Mouse (Mus musculus) myocyte (in vitro differentiated cells): ENCODE results near the gene Gpc6. TPM values are rescaled to one million over a fixed set of nuclear protein-coding genes. Genes with fewer than 3 reads are reported as not detected.

Source experiments
- H3K27me3 ChIP-seq: one replicate; pipeline ENCODE4 v1.6.1; 2011; ENCODE audit not compliant: control insufficient read depth, insufficient read depth, insufficient read length
- H3K36me3 ChIP-seq: one replicate; pipeline ENCODE4 v1.6.1; 2011; ENCODE audit not compliant: control insufficient read depth, insufficient read depth
- H3K4me2 ChIP-seq: one replicate; pipeline ENCODE4 v1.6.1; 2011; ENCODE audit warnings: low read depth, control low read depth
- H3K4me3 ChIP-seq: one replicate; pipeline ENCODE4 v1.5.1; 2011; ENCODE audit warnings: mild to moderate bottlenecking, control low read depth, moderate library complexity
- H3K79me2 ChIP-seq: one replicate; pipeline ENCODE4 v1.6.1; 2011; ENCODE audit not compliant: control insufficient read depth, insufficient read depth
- H3ac ChIP-seq: one replicate; pipeline ENCODE4 v1.6.1; 2011; ENCODE audit not compliant: control insufficient read depth, insufficient read length
- CEBPB ChIP-seq: IDR thresholded peaks from 2 replicates; pipeline ENCODE4 v1.6.1; 2011; ENCODE audit warnings: mild to moderate bottlenecking, moderate library complexity; ENCODE audit not compliant: poor library complexity, insufficient read depth, severe bottlenecking
- E2F4 ChIP-seq: IDR thresholded peaks from one replicate; pipeline ENCODE4 v1.6.1; 2011; ENCODE audit warnings: mild to moderate bottlenecking, control low read depth, moderate library complexity; ENCODE audit not compliant: insufficient read depth
- MAX ChIP-seq: IDR thresholded peaks from one replicate; pipeline ENCODE4 v1.6.1; 2011; ENCODE audit warnings: low read depth, mild to moderate bottlenecking, control low read depth
- MYOD1 ChIP-seq, 3 experiments: IDR thresholded peaks; one replicate each; pipeline ENCODE4 v1.6.1; 2011; ENCODE audit warnings: control low read depth in 2 of 3, low read depth in 2 of 3, mild to moderate bottlenecking in 2 of 3, moderate library complexity in 1 of 3; ENCODE audit not compliant: insufficient read length in 2 of 3, control insufficient read depth in 1 of 3
- MYOG ChIP-seq, 3 experiments: IDR thresholded peaks; one replicate each; pipeline ENCODE4 v1.6.1; 2011; ENCODE audit warnings: control low read depth in 2 of 3, low read depth in 2 of 3, mild to moderate bottlenecking in 2 of 3; ENCODE audit not compliant: insufficient read length in 2 of 3, control insufficient read depth in 1 of 3, insufficient read depth in 1 of 3
- POLR2A ChIP-seq: IDR thresholded peaks from one replicate; pipeline ENCODE4 v1.6.1; 2011; ENCODE audit warnings: low read depth, mild to moderate bottlenecking, control low read depth, moderate library complexity; ENCODE audit not compliant: insufficient read length
- POLR2AphosphoS2 ChIP-seq: IDR thresholded peaks from one replicate; pipeline ENCODE4 v1.6.1; 2011; ENCODE audit warnings: low read depth, control low read depth; ENCODE audit not compliant: insufficient read length
- REST ChIP-seq: IDR thresholded peaks from one replicate; pipeline ENCODE4 v1.6.1; 2011; ENCODE audit warnings: mild to moderate bottlenecking, control low read depth, moderate library complexity; ENCODE audit not compliant: insufficient read depth, insufficient read length
- SRF ChIP-seq: IDR thresholded peaks from one replicate; pipeline ENCODE4 v1.6.1; 2011; ENCODE audit warnings: low read depth; ENCODE audit not compliant: control insufficient read depth, insufficient read length
- TCF12 ChIP-seq: IDR thresholded peaks from one replicate; pipeline ENCODE4 v1.6.1; 2011; ENCODE audit warnings: mild to moderate bottlenecking, control low read depth; ENCODE audit not compliant: poor library complexity, insufficient read depth, severe bottlenecking
- TCF3 ChIP-seq: IDR thresholded peaks from one replicate; pipeline ENCODE4 v1.6.1; 2011; ENCODE audit warnings: low read depth, control low read depth; ENCODE audit not compliant: insufficient read length
- USF1 ChIP-seq: IDR thresholded peaks from one replicate; pipeline ENCODE4 v1.6.1; 2011; ENCODE audit warnings: low read depth, mild to moderate bottlenecking, control low read depth, moderate library complexity
- polyA plus RNA-seq: library from polyadenylated mRNA; unstranded; fragments of >200 nt; fragmentation: generic; extraction: Trizol; gene quantifications from one replicate; pipeline ENCODE4 v1.2.1, GENCODE M21; 2012; ENCODE audit warnings: missing spikeins

Gpc6 gene
- polyA plus RNA-seq, 1 experiment = 5.0 TPM

DNA sequence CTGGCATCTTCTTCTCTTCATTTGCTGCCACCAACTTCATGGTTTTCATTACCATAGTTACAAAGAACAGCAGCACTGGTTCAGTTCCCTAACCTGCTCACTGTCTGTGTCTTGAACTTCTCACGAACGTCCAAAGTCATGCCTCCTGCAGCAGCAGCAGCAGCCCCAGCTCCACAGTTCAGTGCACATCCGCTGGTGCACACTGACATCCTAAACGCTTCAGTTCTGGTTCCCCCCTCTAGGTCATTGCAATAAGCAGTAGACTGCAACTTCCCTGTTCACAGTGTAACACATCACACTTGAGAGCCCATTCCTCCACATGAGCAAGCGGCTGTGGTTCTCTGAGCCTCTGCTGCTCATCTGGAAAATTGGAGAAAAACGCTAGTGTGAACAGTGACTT lies 573.7 kb downstream of the Gpc6 start:
- H3K4me2 ChIP-seq = no peak overlapping the region
- no peak overlapping the region for H3ac ChIP-seq
- no peak for TF ChIP-seq TCF3
- no peaks in the 10 kb centered on the region for H3K79me2 ChIP-seq
- H3K4me3 ChIP-seq = no peak overlapping the region
- no peaks in the 10 kb centered on the region for H3K36me3 ChIP-seq
- no peaks in the 10 kb centered on the region for H3K27me3 ChIP-seq

DNA sequence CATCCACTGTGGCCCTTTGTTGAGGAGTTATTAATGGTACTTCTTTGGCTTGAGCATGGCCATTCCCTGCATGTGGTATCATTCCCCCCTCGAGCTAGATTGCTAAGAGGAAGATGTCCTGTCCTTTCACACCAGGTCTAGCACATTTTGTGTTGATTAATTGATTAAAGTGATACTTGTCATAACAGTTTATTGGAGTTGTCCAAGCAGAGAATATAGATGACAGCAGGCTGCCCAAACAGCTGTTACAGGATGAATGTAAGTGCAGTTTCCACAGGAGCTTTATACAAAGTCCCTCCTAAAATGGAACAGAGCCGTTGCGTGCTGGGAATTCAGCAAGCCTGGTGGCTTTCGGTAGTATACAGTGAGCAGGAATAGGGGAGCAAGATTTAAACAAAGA lies 574.2 kb downstream of the Gpc6 start:
- Histone ChIP-seq H3ac (no peak overlapping the region), H3K4me2 (no peak overlapping the region), H3K27me3 (no peaks in the 10 kb centered on the region), H3K79me2 (no peaks in the 10 kb centered on the region), H3K4me3 (no peak overlapping the region), H3K36me3 (no peaks in the 10 kb centered on the region)
- TF ChIP-seq E2F4 (no peak), MAX (no peak), USF1 (no peak), SRF (no peak), TCF3 (no peak), POLR2A (no peak), POLR2AphosphoS2 (no peak), TCF12 (no peak), CEBPB (no peak), MYOD1 (IDR thresholded peaks at IDR 0.05; ENCODE audit: control insufficient read depth in 1 of 3, insufficient read length in 2 of 3, low read depth in 2 of 3) (no peak), REST (no peak)

DNA sequence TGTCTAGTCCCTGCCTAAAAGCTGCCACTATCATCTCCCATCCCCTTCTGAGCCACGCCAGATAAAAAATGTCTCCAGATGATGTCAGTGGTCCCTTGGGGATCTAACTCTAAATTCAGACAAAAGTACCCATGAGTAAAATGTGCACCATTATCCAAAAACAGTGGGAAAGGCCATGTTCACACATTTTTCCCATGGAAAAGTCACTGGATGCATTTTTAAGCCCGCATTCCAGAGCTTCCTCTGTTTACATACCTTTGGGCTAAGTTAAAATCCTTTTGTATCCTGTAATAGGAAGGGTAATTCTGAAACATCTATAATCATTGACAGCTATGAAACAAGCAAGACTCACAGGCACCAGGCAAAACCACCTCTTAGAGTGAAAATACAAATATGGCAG lies 589.7 kb downstream of the Gpc6 start:
- no peak overlapping the region for H3ac ChIP-seq
- H3K27me3 ChIP-seq = no peaks in the 10 kb centered on the region
- no peaks in the 10 kb centered on the region for H3K36me3 ChIP-seq
- TF ChIP-seq MYOD1 (IDR thresholded peaks at IDR 0.05; ENCODE audit: control insufficient read depth in 1 of 3, insufficient read length in 2 of 3, low read depth in 2 of 3) (no peak), E2F4 (no peak), MAX (no peak)
- no peaks in the 10 kb centered on the region for H3K79me2 ChIP-seq
- no peak overlapping the region for H3K4me2 ChIP-seq
- H3K4me3 ChIP-seq = no peak overlapping the region

DNA sequence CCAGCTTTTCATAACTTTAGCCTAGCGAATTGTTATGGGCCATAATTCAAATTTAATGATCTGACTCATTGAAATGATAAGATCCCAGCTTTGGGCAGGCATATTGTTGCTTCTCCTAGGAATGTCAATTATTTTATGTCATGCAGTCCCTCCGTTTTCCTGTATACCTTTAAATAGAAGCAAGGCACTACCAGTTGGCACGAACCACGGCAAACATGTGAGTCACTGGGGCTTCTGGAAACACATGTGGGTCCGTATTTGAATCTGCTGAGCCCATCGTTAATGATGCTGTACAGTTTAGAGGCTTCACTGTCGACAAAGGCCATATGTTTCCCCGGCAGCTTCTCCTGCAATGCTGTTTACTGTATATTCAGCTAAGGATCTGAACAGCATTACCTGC lies 594.5 kb downstream of the Gpc6 start:
- H3K79me2 ChIP-seq = no peaks in the 10 kb centered on the region
- H3K27me3 ChIP-seq = no peaks in the 10 kb centered on the region
- no peak overlapping the region for H3ac ChIP-seq
- no peaks in the 10 kb centered on the region for H3K36me3 ChIP-seq
- no peak overlapping the region for H3K4me3 ChIP-seq
- TF ChIP-seq MYOG (IDR thresholded peaks at IDR 0.05; ENCODE audit: control insufficient read depth in 1 of 3, insufficient read depth in 1 of 3, insufficient read length in 2 of 3, low read depth in 2 of 3) = peak in 1 of 3 experiments; percentile 40
- TF ChIP-seq E2F4 = no peak
- peak overlapping the region; percentile 52 for H3K4me2 ChIP-seq

DNA sequence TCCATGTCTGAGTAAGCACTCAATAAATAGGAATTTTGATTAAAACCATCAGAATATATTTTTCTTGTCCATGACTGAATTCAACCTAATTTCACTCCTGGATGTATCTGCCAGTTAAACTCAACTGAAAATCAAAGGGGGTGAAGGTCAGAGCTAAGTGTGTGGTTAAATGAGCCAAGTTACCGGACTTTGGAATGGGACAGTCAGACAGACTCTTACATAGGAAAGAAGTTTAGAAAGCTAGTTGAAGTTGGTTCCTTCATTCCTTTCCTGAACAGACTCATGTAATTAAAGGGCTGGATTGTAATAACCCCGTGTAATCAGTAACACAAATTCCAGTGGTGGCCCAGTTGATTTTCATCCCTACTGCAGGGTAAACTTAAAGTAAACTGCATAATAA lies 595.6 kb downstream of the Gpc6 start:
- Histone ChIP-seq H3ac (no peak overlapping the region), H3K27me3 (no peaks in the 10 kb centered on the region), H3K4me3 (no peak overlapping the region), H3K36me3 (no peaks in the 10 kb centered on the region), H3K4me2 (no peak overlapping the region), H3K79me2 (no peaks in the 10 kb centered on the region)
- no peak for TF ChIP-seq E2F4
- no peak for TF ChIP-seq POLR2A
- no peak for TF ChIP-seq POLR2AphosphoS2

DNA sequence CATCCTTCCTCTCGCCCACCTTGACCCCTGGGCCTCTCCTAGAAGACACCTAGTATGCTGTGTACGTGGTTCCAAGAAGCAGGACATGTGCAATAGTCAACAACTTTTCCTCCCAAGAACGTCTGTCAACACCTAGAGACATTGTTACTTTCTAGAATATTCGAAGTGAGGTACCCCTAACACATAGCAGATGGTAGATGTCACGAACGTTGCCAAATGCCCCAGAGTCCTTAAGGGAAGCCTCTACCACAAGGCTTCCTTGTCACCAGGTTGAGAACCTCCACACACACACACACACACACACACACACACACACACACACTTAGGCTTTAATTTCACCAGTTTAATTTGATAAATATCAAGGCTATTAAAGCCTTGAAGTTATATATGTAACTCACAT lies 600.0 kb downstream of the Gpc6 start:
- TF ChIP-seq TCF3 = no peak
- TF ChIP-seq SRF = no peak
- no peak for TF ChIP-seq POLR2A
- TF ChIP-seq POLR2AphosphoS2 = no peak
- TF ChIP-seq E2F4 = no peak
- TF ChIP-seq TCF12 = no peak
- no peak for TF ChIP-seq MAX
- TF ChIP-seq MYOD1 (IDR thresholded peaks at IDR 0.05; ENCODE audit: control insufficient read depth in 1 of 3, insufficient read length in 2 of 3, low read depth in 2 of 3) = no peak
- no peak for TF ChIP-seq REST
- no peak for TF ChIP-seq CEBPB
- TF ChIP-seq USF1 = no peak
- TF ChIP-seq MYOG (IDR thresholded peaks at IDR 0.05; ENCODE audit: control insufficient read depth in 1 of 3, insufficient read depth in 1 of 3, insufficient read length in 2 of 3, low read depth in 2 of 3) = no peak
- Histone ChIP-seq H3K79me2 (no peaks in the 10 kb centered on the region), H3ac (no peak overlapping the region), H3K4me3 (no peak overlapping the region), H3K36me3 (no peaks in the 10 kb centered on the region), H3K4me2 (no peak overlapping the region), H3K27me3 (no peaks in the 10 kb centered on the region)
